Mouse (Mus musculus): ENCODE results near the gene Kcnk15. TPM values are rescaled to one million over a fixed set of nuclear protein-coding genes. Genes with fewer than 3 reads are reported as not detected.

Gene Kcnk15
- total RNA-seq, 4 experiments from 2014 or later: not detected

DNA sequence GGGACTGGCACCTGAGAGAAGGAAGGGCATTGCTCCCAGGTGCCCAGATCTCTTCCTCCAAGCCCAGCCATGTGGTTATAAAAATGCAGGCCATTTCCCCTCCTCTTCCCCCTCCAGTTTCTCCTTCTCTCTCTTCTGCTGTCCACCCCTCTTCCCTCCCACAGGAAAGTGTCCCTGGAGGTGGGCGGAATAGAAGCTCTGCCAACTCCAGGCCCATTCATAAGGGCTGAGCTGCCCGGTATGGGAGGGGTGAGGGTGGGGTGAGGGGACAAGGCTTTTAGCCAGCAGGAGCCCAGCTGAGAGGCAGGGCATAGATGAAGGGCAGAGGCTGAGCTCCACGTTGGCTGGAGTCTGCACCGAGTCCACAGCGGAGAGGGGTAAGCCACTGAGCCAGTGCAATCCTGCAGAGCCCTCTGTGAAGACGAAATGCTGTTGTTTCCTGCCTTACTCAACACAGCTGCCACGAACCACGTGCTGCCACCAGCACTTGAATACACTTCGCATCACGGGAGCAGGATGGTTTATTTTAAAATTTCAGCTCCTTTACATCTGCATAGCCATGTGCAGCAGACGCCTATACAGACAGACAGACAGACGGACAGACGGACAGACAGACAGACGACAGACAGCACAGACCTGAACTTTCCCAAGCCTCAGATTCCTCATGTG is 23.5 kb downstream of the Kcnk15 start:
- no peak for DNase-seq

DNA sequence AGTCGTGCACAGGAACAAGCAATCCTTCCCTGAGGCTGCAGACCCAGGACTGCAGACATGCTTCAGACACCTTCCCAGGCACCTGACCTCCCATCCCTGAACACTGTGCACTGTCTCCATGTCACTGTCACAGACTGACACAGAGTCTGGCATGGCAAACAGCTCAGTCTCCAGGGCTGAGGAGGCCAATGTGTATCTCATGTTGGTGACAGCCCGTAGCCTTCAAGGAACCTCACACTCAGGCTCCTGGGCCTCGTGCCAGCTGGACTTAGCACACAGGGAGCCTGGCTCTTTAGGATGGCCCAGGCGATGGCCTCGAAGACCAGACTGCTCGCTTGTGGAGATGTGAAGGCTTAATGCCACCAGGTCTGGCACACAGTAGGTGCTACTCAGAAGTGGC is 27.4 kb downstream of the Kcnk15 start:
- DNase-seq: peak; percentile 74

DNA sequence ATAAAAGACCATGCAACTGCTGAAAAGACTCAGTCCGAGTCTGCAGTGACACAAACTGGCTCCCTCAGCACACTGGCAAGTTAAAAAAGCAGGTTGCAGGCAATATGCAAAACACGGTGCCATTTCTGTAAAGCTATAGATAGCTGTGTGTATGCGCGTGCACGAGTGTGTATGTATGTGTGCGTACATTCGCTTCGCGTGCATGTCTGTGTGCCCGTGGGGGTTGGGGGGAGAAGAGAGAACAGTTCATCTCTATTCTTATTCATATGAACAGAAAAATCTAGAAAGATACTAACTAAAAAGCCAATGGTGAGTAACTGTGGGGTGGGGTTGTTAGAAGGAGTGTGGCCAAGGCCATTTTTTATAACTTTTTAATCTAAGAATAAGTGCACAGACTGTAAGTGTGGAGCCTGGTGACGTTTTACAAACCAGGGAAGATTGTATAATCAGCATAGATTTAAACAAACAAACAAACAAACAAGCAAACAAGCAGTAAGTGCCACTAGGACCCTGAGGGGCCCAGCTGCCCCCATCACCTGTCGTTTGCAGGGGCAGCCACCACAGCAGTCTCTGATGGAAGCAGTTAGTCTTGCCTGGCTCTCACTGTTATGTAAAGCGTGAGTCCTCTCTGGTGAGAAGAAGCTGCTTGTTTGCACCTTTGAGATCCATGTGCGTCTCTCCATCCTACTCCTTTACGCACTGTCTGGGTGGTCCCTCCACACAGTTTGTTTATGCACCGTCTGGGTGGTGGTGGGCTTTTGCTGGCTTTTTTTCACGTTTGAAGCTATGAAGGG is 29.6 kb downstream of the Kcnk15 start:
- no peak for DNase-seq

DNA sequence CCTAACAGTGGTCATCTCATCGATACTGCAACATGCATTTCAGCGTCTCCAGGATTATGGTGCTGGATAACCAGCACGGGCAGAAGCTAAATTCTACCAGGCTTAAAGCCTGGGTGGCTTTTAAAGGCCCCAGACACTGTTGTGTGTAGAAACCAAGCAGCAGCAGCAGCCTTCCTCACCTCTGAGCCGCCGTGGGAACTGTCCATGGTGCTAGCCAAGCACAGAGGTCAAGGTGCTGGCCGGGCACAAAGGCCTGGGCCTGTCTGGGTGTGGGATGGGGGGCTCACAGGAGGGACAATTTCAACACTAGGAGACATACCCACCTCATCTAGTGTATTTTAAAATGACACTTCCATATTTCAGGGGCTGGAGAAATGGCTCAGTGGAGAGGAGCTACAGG is 36.0 kb downstream of the Kcnk15 start:
- DNase-seq: no peak

DNA sequence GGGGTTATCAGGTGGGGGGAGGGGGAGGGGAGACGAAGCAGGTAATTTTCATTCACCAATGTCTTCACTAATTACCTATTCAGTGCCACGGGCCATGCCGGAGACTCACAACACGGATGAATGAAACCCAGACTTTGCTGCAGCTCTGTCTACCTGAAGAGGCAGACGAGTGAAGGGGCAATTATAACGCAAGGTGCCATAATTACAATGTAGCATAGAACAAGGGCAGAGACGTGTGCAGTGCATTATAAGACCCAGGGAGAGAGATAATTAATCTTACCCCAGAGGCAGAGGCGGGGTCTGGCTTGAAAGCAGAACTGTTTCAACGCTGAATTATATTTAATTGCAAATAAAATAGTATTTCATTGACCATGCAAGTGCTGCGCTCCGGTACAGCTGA is 37.1 kb downstream of the Kcnk15 start:
- DNase-seq: no peak

DNA sequence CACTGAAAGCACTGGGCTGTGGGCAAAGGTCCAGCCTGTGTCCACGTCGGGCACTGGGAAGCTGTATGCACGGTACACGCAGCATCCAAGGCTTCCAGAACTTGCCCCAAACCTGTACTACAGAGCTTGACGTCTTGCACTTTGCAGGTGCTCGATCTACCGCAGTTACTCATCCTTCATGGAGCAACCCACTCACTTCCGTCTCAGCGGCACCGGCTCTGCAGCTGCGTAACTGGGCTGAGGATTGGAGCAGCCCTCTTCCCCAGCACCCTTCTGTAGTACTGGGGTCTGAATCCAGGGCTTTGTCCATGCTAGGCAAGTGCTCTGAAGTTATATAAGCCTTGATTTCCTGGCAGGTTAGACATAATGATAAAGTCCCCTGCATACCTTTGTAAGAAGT is 37.8 kb downstream of the Kcnk15 start:
- no peak for DNase-seq

DNA sequence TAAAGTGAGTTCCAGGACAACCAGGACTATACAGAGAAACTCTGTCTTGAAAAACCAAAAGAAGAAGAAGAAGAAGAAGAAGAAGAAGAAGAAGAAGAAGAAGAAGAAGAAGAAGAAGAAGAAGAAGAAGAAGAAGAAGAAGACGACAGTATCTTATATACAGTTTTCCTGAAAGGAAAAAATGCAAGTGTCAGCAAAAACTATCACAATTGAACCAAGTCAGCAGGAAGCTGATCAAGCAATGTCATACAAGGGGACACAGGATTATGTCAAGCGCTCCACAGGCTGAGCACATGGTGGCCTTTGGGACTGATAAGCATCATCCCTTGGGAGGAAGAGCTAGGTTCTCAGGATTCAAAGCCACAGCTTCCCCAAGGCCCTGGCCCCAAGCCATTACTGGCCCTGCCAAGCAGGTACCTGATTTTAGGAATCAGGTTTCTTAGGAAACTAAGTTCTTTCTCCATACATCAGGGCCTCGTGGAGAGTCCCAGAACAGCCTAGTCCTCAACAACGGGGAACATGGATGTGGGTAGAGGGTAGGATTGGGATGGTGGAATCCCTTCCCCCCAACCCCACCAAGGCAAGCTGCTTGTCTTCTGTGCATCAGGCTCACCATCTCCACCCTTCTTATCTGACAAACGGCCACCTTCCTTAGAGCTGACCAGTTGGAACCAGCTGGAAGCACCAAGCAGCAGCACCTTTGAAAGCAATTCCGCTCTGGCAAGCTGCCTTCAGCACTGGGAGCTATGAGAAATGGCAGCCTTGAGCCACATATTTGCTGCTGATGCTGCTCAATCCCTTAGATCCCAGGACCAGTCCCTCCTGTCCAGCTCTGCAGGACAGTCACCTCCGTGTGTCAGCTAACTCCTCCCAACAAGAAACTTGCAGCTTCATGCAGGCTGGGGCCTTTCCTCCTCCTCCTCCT is 40.3 kb downstream of the Kcnk15 start:
- DNase-seq: peak; percentile 60

DNA sequence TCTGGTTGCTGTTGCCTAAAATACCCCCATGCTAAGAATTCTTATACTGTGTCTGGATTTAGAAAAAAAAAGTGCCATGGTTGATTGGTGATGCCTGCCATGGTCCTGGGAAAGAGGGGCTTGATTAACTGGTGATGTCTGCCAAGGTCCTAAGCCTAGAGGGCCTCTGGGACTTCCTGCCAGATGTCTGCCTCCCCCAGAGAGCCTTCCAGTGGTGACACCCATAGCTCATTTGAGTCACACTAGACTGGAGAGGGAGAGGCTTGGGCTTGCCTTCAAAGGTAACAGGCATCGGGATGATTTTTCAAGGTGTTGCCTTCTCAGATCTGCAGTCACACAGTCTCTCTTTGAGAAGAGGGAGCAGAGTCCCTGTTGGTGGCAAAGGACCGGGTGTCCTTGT is 41.7 kb downstream of the Kcnk15 start:
- no peak for DNase-seq

DNA sequence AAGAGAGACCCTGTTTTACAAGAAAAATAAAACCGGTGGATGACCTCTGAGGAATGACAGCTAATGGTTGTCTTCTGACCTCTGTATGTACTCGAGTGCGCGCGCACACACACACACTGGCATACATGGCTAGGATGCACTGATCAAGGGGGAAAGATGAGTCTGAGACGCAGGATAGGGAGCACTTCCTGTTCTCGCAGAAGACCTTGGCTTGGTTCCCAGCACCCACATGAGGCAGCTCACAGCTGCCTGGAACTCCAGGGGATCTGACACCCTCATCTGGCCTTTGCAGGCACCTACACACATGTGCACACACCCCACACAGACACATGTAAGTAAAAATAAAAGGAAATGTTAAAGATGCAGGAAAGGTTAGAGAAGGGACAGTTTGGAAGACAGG is 43.6 kb downstream of the Kcnk15 start:
- DNase-seq: no peak

DNA sequence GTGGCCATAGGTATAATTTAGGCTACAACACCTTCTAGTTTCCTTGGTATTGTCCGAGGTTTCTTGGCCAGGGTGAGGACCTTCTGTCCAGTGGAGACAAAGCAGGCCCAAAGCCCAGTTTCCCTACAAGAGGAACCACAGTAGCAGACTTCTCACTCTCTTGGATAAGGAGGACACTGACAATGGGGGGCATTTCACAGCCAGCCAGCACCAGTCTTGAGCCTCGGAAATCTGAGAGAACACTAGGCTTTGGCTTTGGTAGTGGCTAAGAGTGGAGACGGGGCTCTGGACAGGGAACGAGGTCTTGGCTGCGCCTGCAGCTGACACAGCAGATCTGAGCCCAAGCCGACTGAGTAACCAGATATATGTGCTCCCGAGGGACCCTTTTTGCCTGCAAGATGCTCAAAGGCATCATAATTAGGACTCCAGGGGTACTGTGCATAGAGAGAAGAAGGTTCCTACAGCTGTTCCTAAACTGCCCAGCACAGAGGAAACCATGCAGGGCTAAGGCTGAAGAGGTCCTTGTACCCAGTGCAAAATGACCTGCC is 44.6 kb downstream of the Kcnk15 start:
- no peak for DNase-seq

DNA sequence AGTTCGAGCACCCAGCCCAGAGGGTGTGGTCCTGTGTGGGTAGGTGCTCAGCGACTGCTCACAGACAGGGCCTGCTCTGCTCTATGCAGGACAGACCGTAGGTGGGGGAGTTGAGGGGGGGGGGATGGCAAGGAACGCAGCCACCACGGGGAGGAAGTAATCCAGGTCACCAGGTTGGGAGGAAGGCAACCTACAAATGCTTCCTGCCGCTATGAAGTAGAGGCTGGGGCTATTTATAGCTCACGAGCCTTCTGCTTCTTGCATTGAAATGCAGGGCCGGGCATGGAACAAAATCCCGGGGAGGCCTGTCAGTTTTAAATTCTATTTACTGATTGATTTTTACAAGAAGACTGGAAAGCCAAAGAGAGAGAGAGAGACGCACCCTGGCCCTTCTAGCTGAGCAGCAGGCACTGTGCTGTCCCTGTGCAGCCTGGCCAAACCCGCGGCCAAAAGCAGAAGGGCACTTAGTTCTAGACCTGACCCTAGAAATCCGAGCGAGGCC is 46.5 kb downstream of the Kcnk15 start:
- DNase-seq: no peak

DNA sequence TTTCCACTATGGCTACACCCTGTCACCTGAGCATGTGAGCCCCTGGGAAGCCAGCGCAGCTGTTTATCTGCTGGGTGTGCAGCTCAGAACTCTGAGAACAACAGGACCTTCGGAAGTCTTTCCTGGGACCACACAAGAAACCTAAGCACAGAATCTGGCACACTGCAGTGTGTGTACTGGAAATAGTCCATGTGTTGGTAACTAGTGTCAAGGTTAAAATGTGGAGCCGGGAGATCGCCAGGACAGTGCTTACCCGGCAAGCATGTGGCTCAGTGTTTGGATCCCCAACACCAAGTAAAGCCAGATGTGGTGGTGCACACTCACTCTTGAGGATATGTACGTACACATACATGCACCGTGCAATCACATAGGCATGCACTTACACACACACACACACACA is 47.6 kb downstream of the Kcnk15 start:
- DNase-seq: no peak

DNA sequence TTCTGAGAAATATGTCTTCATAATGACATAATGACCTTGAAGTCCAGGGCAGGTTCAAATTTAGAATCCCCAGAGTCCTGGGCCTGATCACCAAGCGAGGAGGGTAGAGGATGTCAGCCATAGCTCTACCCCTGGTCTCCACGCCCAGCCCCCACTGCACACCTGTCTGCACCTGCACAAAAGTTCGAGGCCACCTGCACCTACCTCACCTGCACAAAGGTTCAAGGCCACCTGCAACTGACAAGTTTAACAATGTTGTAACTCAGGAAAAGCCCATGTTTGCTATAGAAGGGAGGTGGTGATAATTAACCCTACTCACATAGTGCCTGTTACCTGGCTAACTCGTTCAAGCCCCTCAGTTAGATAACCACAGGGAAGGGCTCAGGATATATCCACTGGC is 49.0 kb downstream of the Kcnk15 start:
- no peak for DNase-seq

DNA sequence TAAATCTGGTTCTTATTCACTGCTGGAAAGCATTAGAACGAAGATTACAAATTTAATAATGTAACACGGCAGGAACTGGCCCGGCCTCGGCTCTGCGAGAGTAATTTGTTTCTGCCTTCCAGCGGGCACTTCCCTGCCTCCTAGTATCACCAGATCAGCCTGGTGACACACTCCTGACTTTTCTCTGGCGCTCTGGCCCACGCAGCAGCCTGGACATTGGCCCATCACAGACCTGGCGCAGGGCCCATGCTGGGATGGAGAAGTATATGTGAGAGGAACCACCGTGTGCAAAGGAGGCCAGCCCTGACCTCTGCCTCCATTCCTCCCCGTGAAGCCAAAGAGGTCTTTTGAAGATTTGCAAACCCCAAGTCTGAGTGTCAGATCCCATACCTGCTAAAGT is 50.0 kb downstream of the Kcnk15 start:
- peak; percentile 83 for DNase-seq

DNA sequence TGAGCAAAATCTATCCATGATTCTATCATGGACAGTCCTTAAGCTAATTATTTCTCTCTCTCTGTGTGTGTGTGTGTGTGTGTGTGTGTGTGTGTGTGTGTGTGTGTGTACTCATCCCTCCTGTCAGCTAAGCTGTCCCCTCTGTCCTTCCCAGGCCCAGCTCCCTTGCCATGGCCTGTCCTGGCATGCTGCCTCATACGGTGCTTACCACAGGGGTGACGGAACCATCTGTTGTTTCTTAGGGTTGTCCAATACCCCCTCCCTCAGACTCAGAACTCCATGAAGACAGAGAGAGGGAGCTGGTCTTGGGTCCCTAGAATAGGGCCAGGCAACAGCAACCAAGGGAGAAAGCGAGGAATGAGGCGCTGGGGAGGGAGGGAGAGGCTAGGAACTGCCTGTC is 50.9 kb downstream of the Kcnk15 start:
- DNase-seq: no peak

DNA sequence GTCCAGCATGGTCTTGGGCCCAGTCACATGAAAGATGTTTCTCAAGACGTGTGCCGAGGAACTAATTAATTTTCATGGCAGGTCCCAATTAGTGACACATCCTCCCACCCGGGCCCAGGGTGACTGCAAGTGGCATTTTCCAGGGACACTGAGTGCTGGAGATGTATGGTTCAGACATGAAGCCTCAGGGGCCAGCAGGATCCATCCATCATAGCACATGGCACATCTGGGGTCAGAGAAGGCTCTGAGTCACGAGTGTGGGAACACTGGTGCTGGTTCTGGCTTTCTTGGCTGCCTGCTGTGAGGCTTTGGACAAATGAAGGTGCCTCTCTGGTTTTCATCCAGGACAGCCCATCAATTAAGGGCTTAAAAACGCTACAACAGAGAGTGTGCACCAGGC is 53.7 kb downstream of the Kcnk15 start:
- DNase-seq: no peak

Other genes starting within 250 kb of the Kcnk15 start
- 100 to 1,000 TPM; 566 to 814 (median 738) TPM for gene Serinc3, start 208.5 kb upstream of the Kcnk15 start, total RNA-seq (2022)
- gene Pkig, start 195.3 kb upstream of the Kcnk15 start, total RNA-seq (2022): 10 to 100 TPM; 37.6 to 60.4 (median 57.4) TPM
- 1 to 10 TPM; 3.3 to 6.1 (median 5.3) TPM for gene Ada, start 103.4 kb upstream of the Kcnk15 start, total RNA-seq (2022)
- gene Ccn5, start 32.8 kb upstream of the Kcnk15 start, total RNA-seq (2022): 1 to 10 TPM in 1 of 4 experiments, under 1 TPM in 3; 0.38 to 1.7 (median 0.50) TPM
- 100 to 1,000 TPM in 2 of 4 experiments, 10 to 100 TPM in 2; 85.0 to 169 (median 121) TPM for gene Rims4, start 65.0 kb downstream of the Kcnk15 start, total RNA-seq (2022)
- 100 to 1,000 TPM; 219 to 306 (median 257) TPM for gene Ywhab, start 141.3 kb downstream of the Kcnk15 start, total RNA-seq (2022)
- gene Pabpc1l, start 171.8 kb downstream of the Kcnk15 start, total RNA-seq (2022): 1 to 10 TPM in 3 of 4 experiments, under 1 TPM in 1; 0.56 to 2.2 (median 1.3) TPM
- 10 to 100 TPM; 27.4 to 38.9 (median 36.4) TPM for gene Stk4, start 216.7 kb downstream of the Kcnk15 start, total RNA-seq (2022)
- gene Tomm34, start 217.5 kb downstream of the Kcnk15 start, total RNA-seq (2022): 10 to 100 TPM; 44.9 to 54.8 (median 45.7) TPM